Mouse (Mus musculus): ENCODE results near the gene Oas1f. TPM values are rescaled to one million over a fixed set of nuclear protein-coding genes. Genes with fewer than 3 reads are reported as not detected.
"Not testable (repeated sequence)": the region's sequence is repeated elsewhere in the genome, so short reads cannot be mapped to it uniquely, and the experiment has no call there.

Gene Oas1f
- total RNA-seq (2021), result not detected

- DNase-seq, result no peak
- intact Hi-C loops (cut with DNase I), result no loop called here
These were observed at the start of gene Oas1f for GRCm38 (mm10) chr5:120847067-120847466. Oas1f (plus strand) TSS chr5:120847367.

GRCm38 (mm10) chr5:120798147-120798546 lies 49.0 kb upstream of the Oas1f start:
- intact Hi-C loops (cut with DNase I); DNase-seq: not testable (repeated sequence)

- intact Hi-C loops (cut with DNase I), result not testable (repeated sequence)
These were observed 48.2 kb upstream of the Oas1f start for GRCm38 (mm10) chr5:120798943-120799342.

GRCm38 (mm10) chr5:120803596-120803995 lies 43.6 kb upstream of the Oas1f start:
- DNase-seq, result no peak
- intact Hi-C loops (cut with DNase I), result no loop called here

More at GRCm38 (mm10) chr5:120798943-120799342, 48.2 kb upstream of the Oas1f start:
- DNase-seq, result not testable (repeated sequence)

- intact Hi-C loops (cut with DNase I), result no loop called here
- DNase-seq, result peak; percentile 37 to 58
These were observed 40.7 kb upstream of the Oas1f start for GRCm38 (mm10) chr5:120806458-120806857.

GRCm38 (mm10) chr5:120809171-120809570 lies 38.0 kb upstream of the Oas1f start:
- intact Hi-C loops (cut with DNase I), result no loop called here

GRCm38 (mm10) chr5:120811951-120812819 lies 35.0 kb upstream of the Oas1f start, which contains the start of gene Oas1c:
Oas1c (minus strand) TSS chr5:120812514.
- peak; percentile 84 to 85 for DNase-seq
- intact Hi-C loops (cut with DNase I), result loop anchor here (2.0 kb wide), 1 partner anchor 309 kb away; the partner anchor contains the start of gene Plbd2

More at GRCm38 (mm10) chr5:120809171-120809570, 38.0 kb upstream of the Oas1f start:
- DNase-seq, result no peak

- no peak for DNase-seq
- intact Hi-C loops (cut with DNase I), result loop anchor here (2.0 kb wide), 1 partner anchor 310 kb away; the partner anchor contains the start of gene Plbd2
These were observed 34.1 kb upstream of the Oas1f start for GRCm38 (mm10) chr5:120813023-120813422.

GRCm38 (mm10) chr5:120815949-120816348 lies 31.2 kb upstream of the Oas1f start:
- intact Hi-C loops (cut with DNase I), result loop anchor here (1.0 kb wide), 1 partner anchor 118 kb away; no protein-coding TSS in a partner anchor
- peak; percentile 16 to 28 for DNase-seq

GRCm38 (mm10) chr5:120818999-120819398 lies 28.2 kb upstream of the Oas1f start:
- no peak for DNase-seq
- intact Hi-C loops (cut with DNase I), result no loop called here

GRCm38 (mm10) chr5:120831031-120831430 lies 16.1 kb upstream of the Oas1f start:
- no peak for DNase-seq
- intact Hi-C loops (cut with DNase I), result loop anchor here (5.0 kb wide), 1 partner anchor 91 kb away; no protein-coding TSS in a partner anchor

- intact Hi-C loops (cut with DNase I), result loop anchor here (5.0 kb wide), 1 partner anchor 89 kb away; no protein-coding TSS in a partner anchor
- DNase-seq, result no peak
These were observed 13.6 kb upstream of the Oas1f start for GRCm38 (mm10) chr5:120833335-120834280.

- intact Hi-C loops (cut with DNase I), result no loop called here
- DNase-seq, result peak; percentile 23 to 51
These were observed 10.2 kb upstream of the Oas1f start for GRCm38 (mm10) chr5:120836731-120837585.

- intact Hi-C loops (cut with DNase I), result no loop called here
- peak in 1 of 2 experiments; percentile 6 for DNase-seq
These were observed 2.5 kb upstream of the Oas1f start for GRCm38 (mm10) chr5:120844713-120845112.

GRCm38 (mm10) chr5:120849601-120850136 lies 2.5 kb downstream of the Oas1f start:
- peak; percentile 3 to 28 for DNase-seq
- intact Hi-C loops (cut with DNase I), result no loop called here

GRCm38 (mm10) chr5:120859241-120859640 lies 12.1 kb downstream of the Oas1f start:
- DNase-seq, result no peak
- intact Hi-C loops (cut with DNase I), result no loop called here

- DNase-seq, result no peak
- intact Hi-C loops (cut with DNase I), result no loop called here
These were observed 14.0 kb downstream of the Oas1f start, which contains the start of gene Oas1h for GRCm38 (mm10) chr5:120861121-120861520. Oas1h (plus strand) TSS chr5:120861421.

- no peak for DNase-seq
- intact Hi-C loops (cut with DNase I), result no loop called here
These were observed 18.2 kb downstream of the Oas1f start for GRCm38 (mm10) chr5:120865336-120865860.

- no peak for DNase-seq
- intact Hi-C loops (cut with DNase I), result no loop called here
These were observed 22.4 kb downstream of the Oas1f start for GRCm38 (mm10) chr5:120869436-120870015.

Measured in heart, postnatal 36 days (tissue).